Comparison of ENCODE assay signal across 7 mouse cellular contexts in genomic region chr8:86820756-86821201, GRCm38 (mm10).
DNase-seq lines count a peak whose midpoint lies in the region; ATAC-seq and TF ChIP-seq lines count a peak whose summit lies in the region.

No protein-coding gene starts in this region.

- peak; percentile 36 for DNase-seq in ovary, postnatal 14 days (ENCODE audit: low spot score)
- no peak for DNase-seq in ovary, adult 18-20 months (ENCODE audit: low spot score)
- DNase-seq in WW6 (ENCODE audit: low read depth, low spot score): peak; percentile 63
- DNase-seq in lung, embryonic 14.5 days: peak; percentile 85

- no peaks in the 10 kb centered on the region for H3K27me3 ChIP-seq in embryonic facial prominence, embryonic 12.5 days
- H3K27me3 ChIP-seq in intestine, postnatal 0 days (replicated peaks; ENCODE audit: control insufficient read depth, insufficient read depth, low read length): no peaks in the 10 kb centered on the region
- H3K27me3 ChIP-seq in lung, embryonic 14.5 days (ENCODE audit: insufficient read depth, low read length): no peaks in the 10 kb centered on the region
- no peaks in the 10 kb centered on the region for H3K27me3 ChIP-seq in stomach, embryonic 14.5 days (ENCODE audit: control insufficient read depth, insufficient read depth, low read length)

- 4% methylated on average over 3 of the region's 3 CpGs for WGBS in embryonic facial prominence, embryonic 12.5 days
- 5% methylated on average over 3 of the region's 3 CpGs for WGBS in intestine, postnatal 0 days
- 4% methylated on average over 3 of the region's 3 CpGs for WGBS in lung, embryonic 14.5 days
- 0% methylated on average over 3 of the region's 3 CpGs for WGBS in stomach, embryonic 14.5 days

- peaks cover 15% of the 10 kb centered on the region for H3K4me1 ChIP-seq in embryonic facial prominence, embryonic 12.5 days
- H3K4me1 ChIP-seq in intestine, postnatal 0 days (replicated peaks; ENCODE audit: control insufficient read depth, insufficient read depth, low read length): peaks cover 4% of the 10 kb centered on the region; the same call in 1 of the 2 replicates
- H3K4me1 ChIP-seq in lung, embryonic 14.5 days (ENCODE audit: insufficient read depth): peaks cover 11% of the 10 kb centered on the region
- H3K4me1 ChIP-seq in stomach, embryonic 14.5 days (ENCODE audit: control insufficient read depth, insufficient read depth, low read length): peaks cover 19% of the 10 kb centered on the region

- TF ChIP-seq CTCF in intestine, postnatal 0 days (IDR thresholded peaks at IDR 0.05; ENCODE audit: low read depth): peak; percentile 85
- TF ChIP-seq CTCF in lung, embryonic 14.5 days (IDR thresholded peaks at IDR 0.05; ENCODE audit: low read depth): peak; percentile 84

- H3K36me3 ChIP-seq in embryonic facial prominence, embryonic 12.5 days: no peaks in the 10 kb centered on the region
- no peaks in the 10 kb centered on the region for H3K36me3 ChIP-seq in intestine, postnatal 0 days (ENCODE audit: control insufficient read depth, insufficient read depth)
- H3K36me3 ChIP-seq in lung, embryonic 14.5 days (ENCODE audit: insufficient read depth): no peaks in the 10 kb centered on the region
- no peaks in the 10 kb centered on the region for H3K36me3 ChIP-seq in stomach, embryonic 14.5 days (ENCODE audit: control insufficient read depth, insufficient read depth, low read length)

- H3K27ac ChIP-seq in embryonic facial prominence, embryonic 12.5 days: peak overlapping the region; percentile 83
- H3K27ac ChIP-seq in intestine, postnatal 0 days (ENCODE audit: low read depth, low read length): no peak overlapping the region
- peak overlapping the region; percentile 9; the same call in 1 of the 2 replicates for H3K27ac ChIP-seq in lung, embryonic 14.5 days (ENCODE audit: low read depth)
- H3K27ac ChIP-seq in stomach, embryonic 14.5 days (ENCODE audit: low read length): peak overlapping the region; percentile 33; the same call in 1 of the 2 replicates

- no peak overlapping the region for H3K4me2 ChIP-seq in embryonic facial prominence, embryonic 12.5 days (replicated peaks)
- H3K4me2 ChIP-seq in intestine, postnatal 0 days (replicated peaks; ENCODE audit: low read depth): no peak overlapping the region
- no peak overlapping the region for H3K4me2 ChIP-seq in lung, embryonic 14.5 days
- H3K4me2 ChIP-seq in stomach, embryonic 14.5 days (replicated peaks; ENCODE audit: low read depth, low read length): no peak overlapping the region

- no peaks in the 10 kb centered on the region for H3K9me3 ChIP-seq in embryonic facial prominence, embryonic 12.5 days
- H3K9me3 ChIP-seq in intestine, postnatal 0 days (ENCODE audit: control insufficient read depth): no peaks in the 10 kb centered on the region
- no peaks in the 10 kb centered on the region for H3K9me3 ChIP-seq in lung, embryonic 14.5 days (ENCODE audit: low read depth, low read length)
- H3K9me3 ChIP-seq in stomach, embryonic 14.5 days (ENCODE audit: control insufficient read depth, low read depth, low read length): no peaks in the 10 kb centered on the region

- ATAC-seq in embryonic facial prominence, embryonic 12.5 days (ENCODE audit: insufficient number of reproducible peaks, insufficient read depth, low FRiP score, low TSS enrichment): peak; percentile 91
- ATAC-seq in intestine, postnatal 0 days: no peak
- ATAC-seq in lung, embryonic 14.5 days (ENCODE audit: insufficient read depth): peak; percentile 91
- ATAC-seq in stomach, embryonic 14.5 days (ENCODE audit: insufficient number of reproducible peaks, insufficient read depth, low FRiP score, low read depth): peak; percentile 65

- H3K4me3 ChIP-seq in embryonic facial prominence, embryonic 12.5 days: no peak overlapping the region
- H3K4me3 ChIP-seq in intestine, postnatal 0 days (ENCODE audit: low read depth, low read length): no peak overlapping the region
- no peak overlapping the region for H3K4me3 ChIP-seq in lung, embryonic 14.5 days (ENCODE audit: low read depth, low read length)
- no peak overlapping the region for H3K4me3 ChIP-seq in stomach, embryonic 14.5 days (ENCODE audit: low read depth, low read length)

- H3K9ac ChIP-seq in embryonic facial prominence, embryonic 12.5 days: no peak overlapping the region
- no peak overlapping the region for H3K9ac ChIP-seq in intestine, postnatal 0 days (ENCODE audit: low read depth, low read length)
- H3K9ac ChIP-seq in lung, embryonic 14.5 days: no peak overlapping the region; the same call in 1 of the 2 replicates
- no peak overlapping the region for H3K9ac ChIP-seq in stomach, embryonic 14.5 days (replicated peaks; ENCODE audit: low read depth, low read length)
